Comparison of ENCODE assay signal across 20 mouse cellular contexts in genomic region chr12:45037496-45037895, GRCm38 (mm10). TPM values are rescaled to one million over a fixed set of nuclear protein-coding genes. Genes with fewer than 3 reads are reported as not detected.
DNase-seq lines count a peak whose midpoint lies in the region; ATAC-seq and TF ChIP-seq lines count a peak whose summit lies in the region.
"Had no signal": no experiment of that assay in that cellular context is flagged by ENCODE, and none has a peak within 500 bp of the region (broad histone marks: within the 10 kb centered on the region; RNA-seq: fewer than 3 reads in every experiment).

No protein-coding gene starts in this region.

- no peak overlapping the region for H3K4me2 ChIP-seq in kidney, embryonic 16.5 days (replicated peaks; ENCODE audit: low read depth, low read length)
- H3K4me2 ChIP-seq in forebrain, embryonic 16.5 days (ENCODE audit: low read length) = no peak overlapping the region
- H3K4me2 ChIP-seq: embryonic facial prominence, embryonic 12.5 days; forebrain, embryonic 15.5 days; hindbrain, embryonic 15.5 days had no signal

- peak; percentile 73 for DNase-seq in kidney, adult 2 months
- DNase-seq in kidney, postnatal 4 days = no peak
- DNase-seq in kidney, adult 8-10 months = peak; percentile 28 to 64
- no peak for DNase-seq in layer of hippocampus, adult 8-10 months (ENCODE audit: low spot score in 2 of 2)
- DNase-seq: adrenal gland, adult 8-10 months; cerebellum, adult 11 months; cerebellum, adult 8-10 months; cerebellum, postnatal 14 days; embryo, embryonic 11 days; gastrocnemius, postnatal 10 days; heart, adult 18-20 months; heart, postnatal 14 days had no signal

- H3K4me1 ChIP-seq in kidney, adult 2 months (ENCODE audit: control insufficient read depth, insufficient read depth, low read length) = peaks cover 7% of the 10 kb centered on the region; the same call in 1 of the 2 replicates
- peaks cover 11% of the 10 kb centered on the region for H3K4me1 ChIP-seq in kidney, embryonic 16.5 days (ENCODE audit: insufficient read depth, low read length)
- peaks cover 3% of the 10 kb centered on the region for H3K4me1 ChIP-seq in olfactory bulb, adult 2 months (ENCODE audit: control insufficient read depth, insufficient read depth, low read length)
- H3K4me1 ChIP-seq in forebrain, embryonic 16.5 days (replicated peaks; ENCODE audit: control insufficient read depth, insufficient read depth, low read length) = no peaks in the 10 kb centered on the region
- H3K4me1 ChIP-seq: embryonic facial prominence, embryonic 12.5 days; forebrain, embryonic 15.5 days had no signal

- H3K9ac ChIP-seq in kidney, embryonic 16.5 days (replicated peaks; ENCODE audit: low read length) = no peak overlapping the region
- H3K9ac ChIP-seq in forebrain, embryonic 16.5 days (replicated peaks; ENCODE audit: low read depth, low read length) = no peak overlapping the region
- H3K9ac ChIP-seq: embryonic facial prominence, embryonic 12.5 days; forebrain, embryonic 15.5 days; hindbrain, embryonic 15.5 days had no signal

- no peaks in the 10 kb centered on the region for H3K9me3 ChIP-seq in kidney, embryonic 16.5 days (ENCODE audit: low read length)
- no peaks in the 10 kb centered on the region for H3K9me3 ChIP-seq in forebrain, embryonic 16.5 days (ENCODE audit: control insufficient read depth, low read length)
- H3K9me3 ChIP-seq: embryonic facial prominence, embryonic 12.5 days; forebrain, embryonic 15.5 days; heart, embryonic 10.5 days; hindbrain, embryonic 10.5 days; hindbrain, embryonic 15.5 days had no signal

- TF ChIP-seq CTCF in kidney, adult 2 months (conservative IDR thresholded peaks at IDR 0.05; ENCODE audit: insufficient read depth, insufficient read length, low read depth, low read length) = no peak
- TF ChIP-seq CTCF in olfactory bulb, adult 2 months (IDR thresholded peaks at IDR 0.05; ENCODE audit: insufficient read depth, low read depth, low read length) = no peak

- peak overlapping the region; percentile 60; the same call in 1 of the 2 replicates for H3K27ac ChIP-seq in kidney, adult 2 months (ENCODE audit: insufficient read depth, low read depth, low read length)
- peak overlapping the region; percentile 56; the same call in 1 of the 2 replicates for H3K27ac ChIP-seq in kidney, embryonic 16.5 days (ENCODE audit: low read length)
- peak overlapping the region; percentile 24; the same call in 1 of the 2 replicates for H3K27ac ChIP-seq in olfactory bulb, adult 2 months (ENCODE audit: insufficient read depth, low read depth, low read length)
- no peak overlapping the region for H3K27ac ChIP-seq in forebrain, embryonic 16.5 days (ENCODE audit: low read length)
- H3K27ac ChIP-seq: embryonic facial prominence, embryonic 12.5 days; forebrain, embryonic 15.5 days; heart, embryonic 10.5 days; hindbrain, embryonic 10.5 days; hindbrain, embryonic 15.5 days had no signal

- no peaks in the 10 kb centered on the region for H3K27me3 ChIP-seq in kidney, adult 2 months (replicated peaks; ENCODE audit: control insufficient read depth, insufficient read depth, low read length)
- no peaks in the 10 kb centered on the region for H3K27me3 ChIP-seq in kidney, embryonic 16.5 days (ENCODE audit: insufficient read depth, low read length)
- H3K27me3 ChIP-seq in forebrain, embryonic 16.5 days (replicated peaks; ENCODE audit: control insufficient read depth, insufficient read depth, low read length) = no peaks in the 10 kb centered on the region
- H3K27me3 ChIP-seq: embryonic facial prominence, embryonic 12.5 days; forebrain, embryonic 15.5 days; hindbrain, embryonic 15.5 days had no signal

- H3K36me3 ChIP-seq in kidney, adult 2 months (ENCODE audit: control insufficient read depth, insufficient read depth, low read length) = no peaks in the 10 kb centered on the region
- H3K36me3 ChIP-seq in kidney, embryonic 16.5 days (ENCODE audit: insufficient read depth, low read length) = no peaks in the 10 kb centered on the region
- no peaks in the 10 kb centered on the region for H3K36me3 ChIP-seq in forebrain, embryonic 16.5 days (ENCODE audit: control insufficient read depth, insufficient read depth)
- H3K36me3 ChIP-seq: embryonic facial prominence, embryonic 12.5 days; forebrain, embryonic 15.5 days; heart, embryonic 10.5 days; hindbrain, embryonic 10.5 days; hindbrain, embryonic 15.5 days had no signal

- 50% methylated on average over 1 of the region's 1 CpGs for WGBS in kidney, adult 2 months
- WGBS in kidney, embryonic 16.5 days = 62% methylated on average over 1 of the region's 1 CpGs
- WGBS in olfactory bulb, adult 2 months = 23% methylated on average over 1 of the region's 1 CpGs
- WGBS in forebrain, embryonic 16.5 days = 83% methylated on average over 1 of the region's 1 CpGs

- H3K4me3 ChIP-seq in kidney, adult 2 months (ENCODE audit: insufficient read depth, low read depth, low read length) = no peak overlapping the region
- no peak overlapping the region for H3K4me3 ChIP-seq in kidney, embryonic 16.5 days (ENCODE audit: low read length)
- H3K4me3 ChIP-seq in olfactory bulb, adult 2 months (ENCODE audit: insufficient read depth, low read depth, low read length) = no peak overlapping the region
- H3K4me3 ChIP-seq in forebrain, embryonic 16.5 days (replicated peaks; ENCODE audit: low read length) = no peak overlapping the region
- H3K4me3 ChIP-seq: embryonic facial prominence, embryonic 12.5 days; forebrain, embryonic 15.5 days; heart, embryonic 10.5 days; hindbrain, embryonic 10.5 days; hindbrain, embryonic 15.5 days had no signal

- TF ChIP-seq POLR2A in kidney, adult 2 months (IDR thresholded peaks at IDR 0.05; ENCODE audit: low read depth, low read length) = no peak
- TF ChIP-seq POLR2A in olfactory bulb, adult 2 months (IDR thresholded peaks at IDR 0.05; ENCODE audit: insufficient read depth, low read depth, low read length) = no peak

- ATAC-seq in kidney, embryonic 16.5 days (ENCODE audit: low FRiP score, low TSS enrichment) = no peak; the same call in 1 of the 2 replicates
- no peak for ATAC-seq in forebrain, embryonic 16.5 days
- ATAC-seq: forebrain, embryonic 15.5 days had no signal

RNA-seq across cellular contexts. Expression of gene Stxbp6, which starts 37.0 kb away (rescaled TPM):
- polyA plus RNA-seq in kidney, adult 2 months (2012; rRNA removed) = 13.8 and 19.3 TPM in 2 replicates
- 29.1 and 35.6 TPM in 2 replicates for polyA plus RNA-seq in kidney, embryonic 16.5 days (2015; fragmentation: Nextera tagmentation; extraction: Ambion mirVana)
- polyA plus RNA-seq in olfactory bulb, adult 2 months (2012; ENCODE audit: insufficient read depth, insufficient read length, low replicate concordance, missing spikeins) = 172 and 208 TPM in 2 replicates
- total RNA-seq in layer of hippocampus, adult 8-10 months (2022) = 10 to 100 TPM; 58.4 to 79.2 (median 75.5) TPM
- polyA plus RNA-seq in forebrain, embryonic 16.5 days (2015; fragmentation: Nextera tagmentation; extraction: Ambion mirVana) = 13.6 and 13.7 TPM in 2 replicates

Comparison
In these comparisons a context has a peak if more than half of its experiments do, and no peak if none do; other contexts are left out.
1. DNase-seq: peak in kidney, adult 2 months (single experiment) and kidney, adult 8-10 months (2 of 2); none in kidney, postnatal 4 days (0 of 2) and layer of hippocampus, adult 8-10 months (0 of 2).